Mouse (Mus musculus): ENCODE measurements around the gene Atxn7.

GRCm38 (mm10) chr14:14110710-14111109, 149.5 kb downstream of the Atxn7 start:
- no peak for TF ChIP-seq GATA1 (IDR thresholded peaks at IDR 0.05; ENCODE audit: borderline replicate concordance, low read length)
- TF ChIP-seq CTCF (IDR thresholded peaks at IDR 0.05; ENCODE audit: low read depth, low read length) = no peak

Measured in G1E (cell line).